Mouse (Mus musculus) layer of hippocampus, postnatal 14 days (tissue): Measurements from ENCODE around the gene Gm49337. TPM values are rescaled to one million over a fixed set of nuclear protein-coding genes. Genes with fewer than 3 reads are reported as not detected.

ENCODE experiments used
- DNase-seq, 2 experiments: peaks; one replicate each; pipeline ENCODE4 v3.0.0; 2021 to 2022; ENCODE audit warnings: low spot score in 2 of 2, mixed read lengths in 1 of 2
- total RNA-seq, 2 experiments: library from RNA; stranded (reverse); gene quantifications; 2 replicates each; pipeline ENCODE4 v1.2.3; 2021

Gene Gm49337
- total RNA-seq, 2 experiments from 2014 or later = 1.4 TPM; not detected in 1

DNA sequence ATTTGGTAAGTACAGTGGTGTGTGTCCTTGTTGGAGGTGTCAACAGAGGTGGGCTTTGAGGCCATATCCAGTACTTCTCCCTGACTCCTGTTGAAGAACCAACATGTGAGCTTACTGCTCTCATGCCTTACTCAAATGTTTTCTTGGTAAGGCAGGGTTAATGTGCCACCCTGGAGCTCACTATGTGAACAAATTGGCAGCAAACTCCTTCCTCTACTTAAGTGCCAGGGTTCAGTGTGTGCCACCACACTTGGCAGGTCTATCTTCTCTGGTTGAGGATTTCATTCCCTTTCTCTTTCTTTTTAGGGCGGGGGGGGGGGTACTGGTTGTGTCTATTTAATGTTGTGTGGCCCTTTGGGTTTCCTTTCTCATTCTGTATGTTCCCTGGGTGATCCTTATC is 131.4 kb downstream of the Gm49337 start:
- no peak for DNase-seq

- DNase-seq = no peak
Measured at GRCm38 (mm10) chr4:116317575-116317974, 144.4 kb downstream of the Gm49337 start.

DNA sequence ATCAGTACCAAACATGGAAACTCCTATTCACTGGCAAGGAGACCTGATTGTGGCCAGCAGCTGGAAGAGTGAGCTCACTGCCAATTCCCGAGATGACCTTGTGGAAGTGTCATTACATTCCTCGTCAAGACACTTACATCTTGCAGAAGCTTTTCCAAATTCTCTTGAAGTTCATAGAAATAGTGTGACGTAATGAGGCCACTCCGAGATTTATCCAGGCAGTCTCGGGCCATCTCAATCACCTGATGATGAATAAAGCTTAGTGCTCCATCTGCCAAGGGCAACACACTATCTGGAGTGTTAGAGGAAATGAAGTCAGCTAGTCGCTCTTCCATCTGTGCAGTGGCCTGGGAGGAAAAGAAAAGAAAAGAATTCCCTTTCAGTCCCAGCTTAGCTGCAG is 148.9 kb downstream of the Gm49337 start:
- no peak for DNase-seq

DNA sequence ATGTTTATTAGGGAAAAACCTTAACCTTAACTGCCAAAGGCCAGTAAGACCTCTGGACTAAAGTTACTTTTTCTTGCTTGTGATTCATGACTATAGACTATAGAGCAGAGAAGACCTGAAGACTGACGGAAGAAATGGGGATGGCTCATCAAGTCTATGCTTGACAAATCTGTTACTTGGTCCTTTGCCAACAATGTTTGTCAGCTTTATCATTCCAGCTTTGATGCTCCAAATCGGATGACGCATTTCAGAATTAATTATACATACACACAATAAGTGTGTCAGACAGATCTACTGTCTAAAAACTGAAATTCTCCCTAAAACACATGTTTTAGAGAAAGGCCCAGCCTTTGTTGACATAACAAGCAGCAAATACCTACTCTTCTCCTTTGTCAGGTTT is 156.1 kb downstream of the Gm49337 start:
- DNase-seq = no peak

- no peak for DNase-seq
Measured at GRCm38 (mm10) chr4:116336294-116336693, 163.1 kb downstream of the Gm49337 start.

DNA sequence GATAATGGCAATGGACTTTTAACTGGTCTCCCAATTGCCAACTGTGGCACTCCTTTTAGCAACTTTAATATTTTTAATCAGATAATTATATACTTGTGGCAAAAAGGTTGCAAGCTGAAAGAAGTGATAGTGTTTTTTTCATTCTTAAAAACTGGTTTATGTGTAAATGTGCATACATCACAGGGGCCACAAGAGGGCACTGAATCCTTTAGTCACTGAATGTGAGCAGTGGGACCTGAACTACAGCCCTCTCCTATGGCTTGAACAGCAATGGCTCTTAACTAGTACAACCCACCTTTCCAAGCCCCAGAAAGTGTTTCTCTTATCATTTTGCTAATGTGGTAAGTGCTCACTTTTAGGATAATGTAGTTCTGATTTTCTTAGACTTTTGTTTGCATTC is 168.9 kb downstream of the Gm49337 start:
- peak; percentile 29 to 71 for DNase-seq

Other genes with a start within 250 kb of the Gm49337 start
- under 1 TPM; 0.14 to 0.21 TPM for gene Dmbx1, start 233.5 kb upstream of the Gm49337 start, total RNA-seq
- 100 to 1,000 TPM; 123 to 126 TPM for gene Faah, start 155.5 kb upstream of the Gm49337 start, total RNA-seq
- gene Nsun4, start 119.5 kb upstream of the Gm49337 start, total RNA-seq = 10 to 100 TPM in 1 of 2 experiments, 1 to 10 TPM in 1; 9.0 to 10.8 TPM
- 100 to 1,000 TPM; 428 to 464 TPM for gene Uqcrh, start 98.3 kb upstream of the Gm49337 start, total RNA-seq
- 10 to 100 TPM; 46.9 to 49.4 TPM for gene Lrrc41, start 98.1 kb upstream of the Gm49337 start, total RNA-seq
- gene Rad54l, start 49.7 kb upstream of the Gm49337 start, total RNA-seq = 1 to 10 TPM; 1.2 TPM
- gene Pomgnt1, start 49.5 kb upstream of the Gm49337 start, total RNA-seq = 10 to 100 TPM; 71.8 to 72.1 TPM
- gene Lurap1, start 22.0 kb upstream of the Gm49337 start, total RNA-seq = 10 to 100 TPM; 18.2 to 23.8 TPM
- not detected for gene Tspan1, start 5.8 kb upstream of the Gm49337 start, total RNA-seq
- not detected for gene 1700042G07Rik, start within 50 bp of the Gm49337 start, total RNA-seq
- 10 to 100 TPM; 53.3 to 56.1 TPM for gene Pik3r3, start 48.2 kb downstream of the Gm49337 start, total RNA-seq